Mouse (Mus musculus) Patski (cell line): ENCODE measurements around the gene Gm45261. TPM values are rescaled to one million over a fixed set of nuclear protein-coding genes. Genes with fewer than 3 reads are reported as not detected.

Source experiments
- ATAC-seq: fragments of 100-300 bp; one replicate; pipeline ENCODE4 v1.8.0; 2021
- CTCF ChIA-PET: fragments of 350-600 bp; sonication (Branson Sonifier 250); formaldehyde crosslinking; loops from one replicate; lab custom pipeline; 2022; ENCODE audit warnings: inconsistent platforms; lab: Charles Lee
- POLR2A ChIA-PET: fragments of 350-600 bp; sonication (Branson Sonifier 250); formaldehyde crosslinking; loops from one replicate; lab custom pipeline; 2022; ENCODE audit warnings: antibody characterized with exemption, inconsistent platforms; lab: Charles Lee
- DNase-seq: peaks from one replicate; pipeline ENCODE4 v3.0.0-alpha.2; 2011; ENCODE audit warnings: low read depth, low spot score
- H3K27me3 ChIP-seq: fragments of 371-371 bp; one replicate; pipeline ENCODE4 v1.5.1; 2021
- CTCF ChIP-seq: fragments of 100-300 bp; IDR thresholded peaks from one replicate; pipeline ENCODE4 v1.5.1; 2021
- in situ Hi-C: fragments of 300-500 bp; cut with MboI; formaldehyde crosslinking; loops from 3 replicates; pipeline ENCODE4 v1.11.1; 2018; ENCODE audit warnings: low pct_unique_long_range_greater_than_20kb, mixed read lengths
- polyA plus RNA-seq: library from polyadenylated mRNA; unstranded; gene quantifications from one replicate; pipeline ENCODE4 v1.2.3, GENCODE M21; 2021

The Gm45261 gene
- polyA plus RNA-seq, 1 experiment from 2014 or later, result not detected

DNA sequence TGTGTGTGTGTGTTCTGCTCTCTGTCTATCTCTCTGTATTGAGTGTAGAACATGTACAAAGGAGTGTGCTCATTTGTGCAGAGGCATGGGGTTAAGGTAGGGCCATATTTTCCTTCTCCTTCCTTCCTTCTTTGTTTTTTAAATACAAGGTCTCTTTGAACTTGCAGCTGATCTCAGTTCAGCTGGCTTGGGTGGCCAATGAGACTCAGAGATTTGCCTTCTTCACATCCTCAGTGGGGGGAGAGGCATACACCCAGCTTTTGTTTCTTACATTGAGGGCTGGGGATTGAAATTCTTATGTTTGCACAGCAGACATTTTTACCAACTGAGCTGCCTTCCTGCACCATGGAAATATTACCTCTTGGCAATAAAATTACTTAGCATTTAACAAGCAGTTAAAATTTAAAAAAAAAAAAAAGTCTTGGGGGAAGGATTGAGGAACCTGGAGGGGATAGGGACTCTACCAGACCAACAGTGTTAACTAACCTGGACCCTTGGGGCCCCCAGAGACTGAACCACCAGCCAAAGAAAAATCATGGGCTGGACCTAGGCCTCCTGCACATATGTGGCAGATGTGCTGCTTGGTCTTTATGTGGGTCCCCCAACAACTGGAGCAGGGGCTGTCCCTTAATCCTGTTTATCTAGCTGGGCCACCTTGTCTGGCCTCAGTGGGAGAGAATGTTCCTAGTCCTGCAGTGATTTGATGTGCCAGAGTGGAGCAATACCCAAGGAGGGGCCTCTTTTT is 50.8 kb downstream of the Gm45261 start:
- H3K27me3 ChIP-seq, result peaks cover 16% of the 10 kb centered on the region
- in situ Hi-C loops, result loop anchor here (5.0 kb wide), 1 partner anchor 228 kb away; no protein-coding TSS in a partner anchor
- CTCF ChIA-PET, result interaction anchor here (1.2 kb wide), 1 partner anchor 23 kb away, joined by 3 read pairs; no protein-coding TSS in a partner anchor

DNA sequence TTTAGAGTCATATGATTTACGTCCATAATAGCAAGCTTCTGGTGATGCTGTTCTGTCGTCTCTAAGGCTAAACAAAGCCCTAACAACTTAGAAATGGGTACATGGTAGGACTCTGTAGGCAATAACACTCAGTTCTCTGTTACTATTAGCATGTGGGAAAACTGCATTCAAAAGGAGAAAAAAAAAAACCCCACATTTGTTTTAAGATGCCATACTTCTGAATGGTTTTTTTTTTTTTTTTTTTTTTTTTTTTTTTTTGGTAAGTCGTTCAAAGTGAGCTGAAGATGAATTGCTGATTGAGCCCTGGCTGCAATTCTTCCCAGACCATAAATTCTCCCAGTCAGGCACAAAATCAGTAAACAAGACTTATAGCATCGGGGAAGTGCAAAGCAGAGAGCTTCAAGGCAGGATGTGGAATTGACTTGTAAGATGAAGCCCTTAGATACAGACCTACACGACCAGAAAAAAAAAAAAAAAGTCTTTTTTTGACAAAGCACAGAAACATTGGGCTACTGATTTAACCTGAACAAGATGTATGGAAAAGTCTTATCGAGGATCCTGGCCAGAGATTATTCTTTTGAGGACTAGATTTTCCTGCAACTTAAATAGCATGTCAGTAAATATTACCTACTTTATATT is 51.7 kb downstream of the Gm45261 start:
- POLR2A ChIA-PET, result interaction anchor here (0.5 to 0.7 kb wide), 3 partner anchors 35 to 328 kb away, joined by 3 to 6 read pairs (median 4); no protein-coding TSS in a partner anchor
- DNase-seq, result no peak
- in situ Hi-C loops, result loop anchor here (5.0 kb wide), 1 partner anchor 227 kb away; no protein-coding TSS in a partner anchor
- CTCF ChIA-PET, result interaction anchor here (1.1 to 1.2 kb wide), 2 partner anchors 23 to 229 kb away, joined by 3 to 4 read pairs; no protein-coding TSS in a partner anchor
- no peak for TF ChIP-seq CTCF
- H3K27me3 ChIP-seq, result peaks cover 15% of the 10 kb centered on the region
- no peak for ATAC-seq

More for the DNA sequence above, 50.8 kb downstream of the Gm45261 start:
- POLR2A ChIA-PET, result no interaction called here
- no peak for TF ChIP-seq CTCF
- DNase-seq (no peak), ATAC-seq (no peak)

DNA sequence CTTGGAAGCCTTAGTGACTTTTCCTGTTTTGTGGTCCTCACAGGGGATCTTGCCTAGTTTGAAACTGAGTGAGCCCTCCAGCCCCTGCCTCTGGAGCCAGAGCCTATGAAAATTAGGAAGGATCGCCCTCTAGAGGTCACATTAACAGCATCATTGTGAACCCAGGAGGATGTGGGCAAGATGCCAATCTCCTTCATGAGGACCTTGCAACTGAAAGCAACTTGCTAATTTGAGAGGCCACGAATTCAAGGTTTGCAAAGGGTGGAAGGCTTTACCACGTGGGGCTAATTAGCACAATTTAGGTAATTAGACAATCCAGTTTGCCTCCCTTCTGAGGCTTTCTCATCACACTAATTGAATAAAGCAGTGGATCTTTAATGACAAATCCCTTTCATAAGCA is 52.7 kb downstream of the Gm45261 start:
- ChIA-PET CTCF (interaction anchor here (1.1 kb wide), 1 partner anchor 228 kb away, joined by 4 read pairs; no protein-coding TSS in a partner anchor), POLR2A (no interaction called here)
- H3K27me3 ChIP-seq, result peaks cover 15% of the 10 kb centered on the region
- DNase-seq (no peak), ATAC-seq (no peak)
- peak; percentile 72 for TF ChIP-seq CTCF
- in situ Hi-C loops, result no loop called here

DNA sequence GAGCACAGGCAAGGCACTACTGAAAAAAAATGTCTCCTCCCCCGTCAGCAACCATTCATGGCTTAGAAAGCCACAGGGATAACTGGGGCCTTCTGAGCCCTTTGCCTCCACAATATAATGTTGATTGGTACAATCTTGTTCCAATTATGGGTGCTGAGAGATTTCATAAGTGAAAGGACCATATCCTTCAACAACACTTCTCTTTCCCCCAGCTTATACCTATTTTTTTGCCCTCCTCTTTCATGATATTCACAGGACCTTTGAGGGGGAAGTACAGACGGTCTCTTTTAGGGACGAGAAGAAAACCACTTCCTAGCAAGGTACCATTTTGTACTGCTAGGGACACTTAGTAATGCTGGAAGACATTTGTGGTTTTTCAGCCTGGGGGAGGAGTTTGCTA is 57.1 kb downstream of the Gm45261 start:
- TF ChIP-seq CTCF, result no peak
- POLR2A ChIA-PET, result no interaction called here
- no peak for ATAC-seq
- peaks cover 19% of the 10 kb centered on the region for H3K27me3 ChIP-seq
- DNase-seq, result no peak
- CTCF ChIA-PET, result interaction anchor here (0.8 kb wide), 1 partner anchor 223 kb away, joined by 3 read pairs; no protein-coding TSS in a partner anchor
- in situ Hi-C loops, result no loop called here

DNA sequence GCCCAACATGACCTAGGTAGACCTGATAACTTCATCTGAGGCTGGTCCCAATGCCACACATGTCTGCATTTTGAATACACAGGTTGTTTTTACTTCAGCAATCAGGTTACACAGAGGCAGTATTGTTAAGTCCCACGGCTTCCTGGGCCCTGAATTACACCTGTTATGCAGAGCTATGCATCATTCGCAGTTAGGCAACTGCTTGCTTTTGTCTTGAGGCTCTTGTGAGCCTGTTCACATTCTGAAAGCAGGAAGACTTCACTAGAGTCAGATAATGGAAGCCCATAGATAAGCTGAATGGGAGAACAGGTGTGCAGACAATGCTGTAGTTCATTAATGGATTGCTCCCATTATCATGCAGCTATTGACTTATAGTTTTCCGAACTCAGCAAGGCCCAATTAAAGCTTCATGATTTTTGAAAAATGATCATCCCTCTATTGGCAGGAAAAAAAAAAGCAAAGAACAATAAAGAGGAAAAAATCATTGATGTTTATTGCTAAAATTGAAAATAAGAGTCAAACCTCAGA is 57.8 kb downstream of the Gm45261 start:
- no peak for TF ChIP-seq CTCF
- CTCF ChIA-PET, result interaction anchor here (0.7 to 0.8 kb wide), 2 partner anchors 10 to 222 kb away, joined by 3 read pairs; no protein-coding TSS in a partner anchor
- peaks cover 13% of the 10 kb centered on the region for H3K27me3 ChIP-seq
- ATAC-seq, result no peak
- DNase-seq, result no peak
- POLR2A ChIA-PET, result no interaction called here
- in situ Hi-C loops, result no loop called here

DNA sequence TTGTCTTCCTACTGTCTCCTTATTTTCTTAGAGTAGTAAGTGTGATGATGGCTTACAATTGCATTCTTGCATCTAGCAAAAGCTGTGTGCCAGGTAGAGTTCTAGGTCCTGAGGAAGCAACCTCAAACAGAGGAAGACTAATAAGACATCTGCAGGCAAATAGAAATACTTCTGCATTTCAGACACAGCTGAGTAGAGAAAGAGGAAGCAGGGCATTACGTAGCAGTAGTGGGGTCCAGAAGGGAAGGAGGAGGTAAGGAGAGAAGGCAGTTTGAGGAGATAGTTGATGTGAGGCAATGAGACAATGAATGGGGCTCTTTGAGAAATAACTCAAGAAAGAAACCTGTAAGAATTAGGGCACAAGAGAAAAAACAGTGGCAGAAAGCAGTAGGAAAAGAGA is 59.3 kb downstream of the Gm45261 start:
- TF ChIP-seq CTCF, result no peak
- in situ Hi-C loops, result no loop called here
- peaks cover 13% of the 10 kb centered on the region for H3K27me3 ChIP-seq
- ATAC-seq (no peak), DNase-seq (no peak)
- ChIA-PET CTCF (no interaction called here), POLR2A (no interaction called here)

Other genes with a start within 250 kb of the Gm45261 start
- not detected for gene Fam124b, start 243.0 kb downstream of the Gm45261 start, polyA plus RNA-seq
- 151 TPM for gene Cul3, start 121.0 kb downstream of the Gm45261 start, polyA plus RNA-seq